Mouse (Mus musculus) stomach, postnatal 0 days (tissue): ENCODE results near the gene Ap2s1. TPM values are rescaled to one million over a fixed set of nuclear protein-coding genes. Genes with fewer than 3 reads are reported as not detected.
A peak's percentile ranks its signal among the peaks of the same experiment; 100 is the strongest.
"Not testable (repeated sequence)": the region's sequence is repeated elsewhere in the genome, so short reads cannot be mapped to it uniquely, and the experiment has no call there.

Source experiments
- ATAC-seq: fragments of 200-750 bp; cut with Nextera tagmentation; 2 replicates; pipeline ENCODE4 v1.8.0; 2017; ENCODE audit not compliant: low FRiP score, low TSS enrichment
- DNase-seq: peaks from one replicate; pipeline ENCODE4 v3.0.0-alpha.2; 2016; ENCODE audit warnings: low spot score
- H3K27ac ChIP-seq: fragments of 300-500 bp; sonication (generic); replicated peaks from 2 replicates; pipeline ENCODE4 v1.5.1; 2014; ENCODE audit warnings: mild to moderate bottlenecking, control low read depth
- H3K27me3 ChIP-seq: fragments of 300-500 bp; sonication (generic); 2 replicates; pipeline ENCODE4 v1.6.1; 2014; ENCODE audit warnings: low read length; ENCODE audit not compliant: control insufficient read depth, insufficient read depth
- H3K36me3 ChIP-seq: fragments of 300-500 bp; sonication (generic); 2 replicates; pipeline ENCODE4 v1.6.1; 2014; ENCODE audit warnings: low read length, mixed read lengths; ENCODE audit not compliant: control insufficient read depth, insufficient read depth
- H3K4me1 ChIP-seq: fragments of 300-500 bp; sonication (generic); replicated peaks from 2 replicates; pipeline ENCODE4 v1.6.1; 2014; ENCODE audit warnings: antibody characterized with exemption; ENCODE audit not compliant: control insufficient read depth, insufficient read depth
- H3K4me2 ChIP-seq: fragments of 300-500 bp; sonication (generic); replicated peaks from 2 replicates; pipeline ENCODE4 v1.6.1; 2014; ENCODE audit warnings: low read depth, mild to moderate bottlenecking, control low read depth, moderate library complexity
- H3K4me3 ChIP-seq: fragments of 300-500 bp; sonication (generic); 2 replicates; pipeline ENCODE4 v1.5.1; 2014; ENCODE audit warnings: low read depth, low read length, control low read depth
- H3K9ac ChIP-seq: fragments of 300-500 bp; sonication (generic); 2 replicates; pipeline ENCODE4 v1.6.1; 2014; ENCODE audit warnings: mild to moderate bottlenecking, low read length, control low read depth, mixed read lengths
- H3K9me3 ChIP-seq: fragments of 300-500 bp; sonication (generic); 2 replicates; pipeline ENCODE4 v1.6.1; 2016; ENCODE audit warnings: low read length; ENCODE audit not compliant: control insufficient read depth
- CTCF ChIP-seq: IDR thresholded peaks from 2 replicates; pipeline ENCODE4 v1.5.1; 2016; ENCODE audit warnings: antibody characterized with exemption, low read depth, mild to moderate bottlenecking, moderate library complexity
- EP300 ChIP-seq: optimal IDR thresholded peaks from 2 replicates; pipeline ENCODE3; 2016; ENCODE audit warnings: antibody characterized with exemption
- WGBS: fragments of 180-500 bp; shearing (Covaris S2); extraction: QIAGEN DNeasy Blood & Tissue Kit; methylation state at CpG from one replicate; pipeline ENCODE4 v1.1.7; 2014; 5-methylcytosine and 5-hydroxymethylcytosine counted together
- polyA plus RNA-seq: library from polyadenylated mRNA; unstranded; fragments of >200 nt; fragmentation: Nextera tagmentation; extraction: Ambion mirVana; gene quantifications from 2 replicates; pipeline ENCODE4 v1.2.1, GENCODE M21; 2015

The Ap2s1 gene
- polyA plus RNA-seq, 1 experiment from 2014 or later = 229 TPM

GRCm38 (mm10) chr7:16728596-16729348, 9.4 kb upstream of the Ap2s1 start:
- H3K27me3 ChIP-seq = no peaks in the 10 kb centered on the region
- H3K27ac ChIP-seq = no peak overlapping the region
- 23% methylated on average over 14 of the region's 14 CpGs for WGBS
- H3K9me3 ChIP-seq = no peaks in the 10 kb centered on the region
- TF ChIP-seq CTCF (peak; percentile 83), EP300 (no peak)
- H3K36me3 ChIP-seq = no peaks in the 10 kb centered on the region
- H3K9ac ChIP-seq = no peak overlapping the region
- DNase-seq (peak; percentile 79), ATAC-seq (peak; percentile 41; the same call in 1 of the 2 replicates)
- H3K4me2 ChIP-seq = peak overlapping the region; percentile 32
- H3K4me1 ChIP-seq = no peaks in the 10 kb centered on the region
- H3K4me3 ChIP-seq = no peak overlapping the region

GRCm38 (mm10) chr7:16729563-16729962, 8.6 kb upstream of the Ap2s1 start:
- H3K27me3 ChIP-seq, H3K9ac ChIP-seq, H3K36me3 ChIP-seq, H3K4me3 ChIP-seq, H3K27ac ChIP-seq, H3K9me3 ChIP-seq, H3K4me1 ChIP-seq: not testable (repeated sequence)
- 2% methylated on average over 7 of the region's 7 CpGs for WGBS
- DNase-seq (peak; percentile 66), ATAC-seq (peak; percentile 44; the same call in 1 of the 2 replicates)
- H3K4me2 ChIP-seq = peak overlapping the region; percentile 32

- TF ChIP-seq EP300 (no peak), CTCF (no peak)
- Histone ChIP-seq H3K4me1 (no peaks in the 10 kb centered on the region), H3K27me3 (no peaks in the 10 kb centered on the region), H3K9me3 (no peaks in the 10 kb centered on the region), H3K4me3 (no peak overlapping the region), H3K9ac (no peak overlapping the region), H3K27ac (no peak overlapping the region), H3K4me2 (no peak overlapping the region), H3K36me3 (no peaks in the 10 kb centered on the region)
- DNase-seq (no peak), ATAC-seq (no peak)
- 94% methylated on average over 5 of the region's 6 CpGs for WGBS
Observed at GRCm38 (mm10) chr7:16730791-16731190, 7.4 kb upstream of the Ap2s1 start.

- no peak overlapping the region for H3K27ac ChIP-seq
- no peaks in the 10 kb centered on the region for H3K27me3 ChIP-seq
- no peak overlapping the region for H3K9ac ChIP-seq
- ATAC-seq (no peak), DNase-seq (no peak)
- H3K4me2 ChIP-seq = no peak overlapping the region
- no peak for TF ChIP-seq EP300
- no peak for TF ChIP-seq CTCF
- H3K36me3 ChIP-seq = no peaks in the 10 kb centered on the region
- no peak overlapping the region for H3K4me3 ChIP-seq
- 36% methylated on average over 7 of the region's 7 CpGs for WGBS
- no peaks in the 10 kb centered on the region for H3K4me1 ChIP-seq
- no peaks in the 10 kb centered on the region for H3K9me3 ChIP-seq
Observed at GRCm38 (mm10) chr7:16731893-16732422, 6.3 kb upstream of the Ap2s1 start.

- Histone ChIP-seq H3K4me2 (peak overlapping the region; percentile 86), H3K27me3 (no peaks in the 10 kb centered on the region), H3K9me3 (no peaks in the 10 kb centered on the region), H3K36me3 (peaks cover 4% of the 10 kb centered on the region; the same call in 1 of the 2 replicates), H3K4me3 (peak overlapping the region; percentile 4; the same call in 1 of the 2 replicates), H3K27ac (no peak overlapping the region), H3K4me1 (peaks cover 4% of the 10 kb centered on the region; the same call in 1 of the 2 replicates), H3K9ac (no peak overlapping the region)
- no peak for ATAC-seq
- no peak for TF ChIP-seq CTCF
- TF ChIP-seq EP300 = no peak
- 47% methylated on average over 10 of the region's 10 CpGs for WGBS
- DNase-seq = no peak
Observed at GRCm38 (mm10) chr7:16737606-16738072, 571 bp upstream of the Ap2s1 start.

- peak overlapping the region; percentile 86 for H3K4me2 ChIP-seq
- peak overlapping the region; percentile 76 for H3K9ac ChIP-seq
- no peak for DNase-seq
- ATAC-seq = no peak
- H3K27me3 ChIP-seq = no peaks in the 10 kb centered on the region
- H3K4me3 ChIP-seq = peak overlapping the region; percentile 86
- TF ChIP-seq EP300 = no peak
- no peak for TF ChIP-seq CTCF
- H3K36me3 ChIP-seq = peaks cover 8% of the 10 kb centered on the region; the same call in 1 of the 2 replicates
- 39% methylated on average over 10 of the region's 10 CpGs for WGBS
- H3K27ac ChIP-seq = no peak overlapping the region
- H3K9me3 ChIP-seq = no peaks in the 10 kb centered on the region
- H3K4me1 ChIP-seq = peaks cover 4% of the 10 kb centered on the region; the same call in 1 of the 2 replicates
Observed at GRCm38 (mm10) chr7:16739056-16739604, 920 bp downstream of the Ap2s1 start.
